In genomic region chr14:47490732-47491131, GRCm38 (mm10) we compare ENCODE assay signal across 24 mouse cellular contexts. TPM values are rescaled to one million over a fixed set of nuclear protein-coding genes. Genes with fewer than 3 reads are reported as not detected.
A peak's percentile ranks its signal among the peaks of the same experiment; 100 is the strongest.
DNase-seq lines count a peak whose midpoint lies in the region; ATAC-seq and TF ChIP-seq lines count a peak whose summit lies in the region.
"Had no signal": no experiment of that assay in that cellular context is flagged by ENCODE, and none has a peak within 500 bp of the region (broad histone marks: within the 10 kb centered on the region; RNA-seq: fewer than 3 reads in every experiment).

No protein-coding gene starts in this region.

- H3K9me3 ChIP-seq in liver, embryonic 15.5 days (replicated peaks) = no peaks in the 10 kb centered on the region
- no peaks in the 10 kb centered on the region for H3K9me3 ChIP-seq in liver, embryonic 11.5 days (ENCODE audit: control insufficient read depth, low read length)
- no peaks in the 10 kb centered on the region for H3K9me3 ChIP-seq in lung, postnatal 0 days (ENCODE audit: low read length)
- H3K9me3 ChIP-seq in limb, embryonic 13.5 days = no peaks in the 10 kb centered on the region
- no peaks in the 10 kb centered on the region for H3K9me3 ChIP-seq in stomach, postnatal 0 days (ENCODE audit: control insufficient read depth, low read length)
- H3K9me3 ChIP-seq: forebrain, embryonic 10.5 days; forebrain, embryonic 13.5 days; heart, embryonic 10.5 days; heart, embryonic 13.5 days had no signal

- no peak overlapping the region for H3K27ac ChIP-seq in liver, embryonic 15.5 days (replicated peaks)
- H3K27ac ChIP-seq in liver, embryonic 11.5 days (ENCODE audit: low read depth, low read length) = no peak overlapping the region
- H3K27ac ChIP-seq in lung, postnatal 0 days (ENCODE audit: low read length) = peak overlapping the region; percentile 66; the same call in 1 of the 2 replicates
- H3K27ac ChIP-seq in limb, embryonic 13.5 days = no peak overlapping the region
- 0 out of 2 replicates have a peak overlapping the region, but pooled peaks have one; percentile 19 for H3K27ac ChIP-seq in stomach, postnatal 0 days (replicated peaks)
- H3K27ac ChIP-seq: forebrain, embryonic 10.5 days; forebrain, embryonic 13.5 days; heart, embryonic 10.5 days; heart, embryonic 13.5 days had no signal

- peaks cover 21% of the 10 kb centered on the region for H3K36me3 ChIP-seq in liver, embryonic 15.5 days (replicated peaks)
- H3K36me3 ChIP-seq in liver, embryonic 11.5 days (ENCODE audit: control insufficient read depth, insufficient read depth, low read length) = no peaks in the 10 kb centered on the region
- H3K36me3 ChIP-seq in lung, postnatal 0 days (ENCODE audit: insufficient read depth, low read length) = no peaks in the 10 kb centered on the region
- no peaks in the 10 kb centered on the region; the same call in 1 of the 2 replicates for H3K36me3 ChIP-seq in limb, embryonic 13.5 days
- H3K36me3 ChIP-seq in stomach, postnatal 0 days (ENCODE audit: control insufficient read depth, insufficient read depth, low read length) = no peaks in the 10 kb centered on the region

- no peak for ATAC-seq in liver, embryonic 15.5 days (ENCODE audit: insufficient read depth)
- no peak for ATAC-seq in liver, embryonic 11.5 days (replicated peaks; ENCODE audit: low FRiP score)
- ATAC-seq in lung, postnatal 0 days = no peak
- 0 out of 2 replicates have a peak, but pooled peaks have one; percentile 28 for ATAC-seq in limb, embryonic 13.5 days (ENCODE audit: low FRiP score, low read depth)
- no peak for ATAC-seq in stomach, postnatal 0 days (ENCODE audit: low FRiP score, low TSS enrichment)
- no peak for ATAC-seq in monocyte, adult 5-6 weeks (replicated peaks; ENCODE audit: insufficient number of reproducible peaks, low FRiP score, low TSS enrichment, poor library complexity, severe bottlenecking)
- ATAC-seq: activated CD4-positive, CD25-positive, alpha-beta regulatory T cell, adult 4 months; forebrain, embryonic 13.5 days; forebrain, embryonic 16.5 days had no signal

- no peak for DNase-seq in liver, embryonic 11.5 days (ENCODE audit: low spot score)
- no peak for DNase-seq in lung, postnatal 0 days (ENCODE audit: low spot score)
- DNase-seq in lung, postnatal 4 days = no peak
- DNase-seq in stomach, postnatal 0 days (ENCODE audit: low spot score) = no peak
- no peak for DNase-seq in layer of hippocampus, postnatal 10 days (ENCODE audit: low spot score in 2 of 2)
- DNase-seq: adrenal gland, adult 8-10 months; adrenal gland, postnatal 25 days; cerebellum, adult 18-20 months; cerebellum, adult 9-10 months; cerebellum, postnatal 14 days; gastrocnemius, postnatal 10 days; gastrocnemius, postnatal 36 days; heart, adult 2 months; heart, postnatal 14 days; heart, postnatal 4 days had no signal

- H3K4me3 ChIP-seq in liver, embryonic 15.5 days (replicated peaks) = no peak overlapping the region
- H3K4me3 ChIP-seq in liver, embryonic 11.5 days (ENCODE audit: low read depth, low read length) = no peak overlapping the region
- no peak overlapping the region for H3K4me3 ChIP-seq in lung, postnatal 0 days (ENCODE audit: low read depth, low read length)
- no peak overlapping the region for H3K4me3 ChIP-seq in limb, embryonic 13.5 days
- H3K4me3 ChIP-seq in stomach, postnatal 0 days (ENCODE audit: low read depth, low read length) = no peak overlapping the region
- H3K4me3 ChIP-seq: forebrain, embryonic 10.5 days; forebrain, embryonic 13.5 days; heart, adult 2 months; heart, embryonic 10.5 days; heart, embryonic 13.5 days had no signal

- no peak for TF ChIP-seq EP300 in lung, postnatal 0 days (IDR thresholded peaks at IDR 0.05)
- TF ChIP-seq EP300 in stomach, postnatal 0 days (optimal IDR thresholded peaks at IDR 0.05) = no peak

- no peak for TF ChIP-seq CTCF in lung, postnatal 0 days (IDR thresholded peaks at IDR 0.05)
- no peak for TF ChIP-seq CTCF in stomach, postnatal 0 days (IDR thresholded peaks at IDR 0.05; ENCODE audit: low read depth)

- 76% methylated on average over 2 of the region's 2 CpGs for WGBS in liver, embryonic 15.5 days (ENCODE audit: insufficient replicate concordance)
- 88% methylated on average over 2 of the region's 2 CpGs for WGBS in liver, embryonic 11.5 days
- WGBS in lung, postnatal 0 days = 85% methylated on average over 2 of the region's 2 CpGs
- WGBS in limb, embryonic 13.5 days = 76% methylated on average over 2 of the region's 2 CpGs
- 89% methylated on average over 2 of the region's 2 CpGs for WGBS in stomach, postnatal 0 days

- H3K27me3 ChIP-seq in liver, embryonic 15.5 days = no peaks in the 10 kb centered on the region
- H3K27me3 ChIP-seq in liver, embryonic 11.5 days (replicated peaks; ENCODE audit: control insufficient read depth, insufficient read depth, low read length) = no peaks in the 10 kb centered on the region
- no peaks in the 10 kb centered on the region for H3K27me3 ChIP-seq in lung, postnatal 0 days (replicated peaks; ENCODE audit: insufficient read depth, low read length)
- H3K27me3 ChIP-seq in limb, embryonic 13.5 days = no peaks in the 10 kb centered on the region
- no peaks in the 10 kb centered on the region for H3K27me3 ChIP-seq in stomach, postnatal 0 days (ENCODE audit: control insufficient read depth, insufficient read depth, low read length)
- H3K27me3 ChIP-seq: forebrain, embryonic 13.5 days; heart, embryonic 13.5 days had no signal

- H3K4me1 ChIP-seq in liver, embryonic 15.5 days (replicated peaks) = peaks cover 49% of the 10 kb centered on the region
- H3K4me1 ChIP-seq in liver, embryonic 11.5 days (replicated peaks; ENCODE audit: control insufficient read depth, insufficient read depth, low read length) = 0 out of 2 replicates have a peak, but pooled peaks cover 4% of the 10 kb centered on the region
- H3K4me1 ChIP-seq in lung, postnatal 0 days (ENCODE audit: insufficient read depth, low read depth, low read length) = peaks cover 11% of the 10 kb centered on the region; the same call in 1 of the 2 replicates
- H3K4me1 ChIP-seq in limb, embryonic 13.5 days = peaks cover 23% of the 10 kb centered on the region
- H3K4me1 ChIP-seq in stomach, postnatal 0 days (replicated peaks; ENCODE audit: control insufficient read depth, insufficient read depth) = no peaks in the 10 kb centered on the region

- H3K4me2 ChIP-seq in liver, embryonic 15.5 days = no peak overlapping the region
- no peak overlapping the region for H3K4me2 ChIP-seq in liver, embryonic 11.5 days
- no peak overlapping the region for H3K4me2 ChIP-seq in lung, postnatal 0 days (replicated peaks; ENCODE audit: low read depth, low read length)
- no peak overlapping the region for H3K4me2 ChIP-seq in limb, embryonic 13.5 days (replicated peaks)
- no peak overlapping the region for H3K4me2 ChIP-seq in stomach, postnatal 0 days (replicated peaks; ENCODE audit: low read depth)
- H3K4me2 ChIP-seq: forebrain, embryonic 13.5 days; heart, embryonic 13.5 days had no signal

- 0 out of 2 replicates have a peak overlapping the region, but pooled peaks have one; percentile 10 for H3K9ac ChIP-seq in liver, embryonic 15.5 days
- H3K9ac ChIP-seq in liver, embryonic 11.5 days (ENCODE audit: low read depth, low read length) = no peak overlapping the region
- no peak overlapping the region for H3K9ac ChIP-seq in lung, postnatal 0 days (replicated peaks; ENCODE audit: low read depth)
- H3K9ac ChIP-seq in limb, embryonic 13.5 days = no peak overlapping the region
- H3K9ac ChIP-seq in stomach, postnatal 0 days (ENCODE audit: low read length) = no peak overlapping the region
- H3K9ac ChIP-seq: forebrain, embryonic 13.5 days; heart, embryonic 13.5 days had no signal

RNA-seq across cellular contexts. Expression of gene Fbxo34, which starts 40.5 kb away (rescaled TPM):
- 40.4 and 46.5 TPM in 2 replicates for polyA plus RNA-seq in liver, embryonic 15.5 days (2015; fragmentation: Nextera tagmentation; extraction: Ambion mirVana)
- polyA plus RNA-seq in liver, embryonic 11.5 days (2014; fragmentation: Nextera tagmentation; extraction: Ambion mirVana) = 27.8 and 30.9 TPM in 2 replicates
- polyA plus RNA-seq in lung, postnatal 0 days (2015; fragmentation: Nextera tagmentation; extraction: Ambion mirVana) = 18.1 and 20.0 TPM in 2 replicates
- polyA plus RNA-seq in limb, embryonic 13.5 days (2015; fragmentation: Nextera tagmentation; extraction: Ambion mirVana) = 25.3 and 26.6 TPM in 2 replicates
- polyA plus RNA-seq in stomach, postnatal 0 days (2015; fragmentation: Nextera tagmentation; extraction: Ambion mirVana) = 17.8 and 18.1 TPM in 2 replicates
- total RNA-seq in layer of hippocampus, postnatal 10 days (2021) = 10 to 100 TPM; 66.0 to 75.6 TPM
- total RNA-seq in monocyte, adult 5-6 weeks (2017) = 18.2 to 39.0 TPM (median 26.4 TPM) in 3 replicates

Comparison
In these comparisons a context has a peak if more than half of its experiments do, and no peak if none do; other contexts are left out.
1. H3K27ac ChIP-seq: peak in lung, postnatal 0 days (single experiment) and stomach, postnatal 0 days (single experiment); none in liver, embryonic 15.5 days (single experiment), liver, embryonic 11.5 days (single experiment) and limb, embryonic 13.5 days (single experiment).